Mouse (Mus musculus) naive thymus-derived CD4-positive, alpha-beta T cell, adult 2 months (primary cell): ENCODE results near the gene Eef1akmt4.
"Not testable (repeated sequence)": the region's sequence is repeated elsewhere in the genome, so short reads cannot be mapped to it uniquely, and the experiment has no call there.

Experiments
- DNase-seq: peaks from one replicate; pipeline ENCODE4 v3.0.0-alpha.2; 2011; ENCODE audit warnings: low read depth

The Eef1akmt4 gene

DNA sequence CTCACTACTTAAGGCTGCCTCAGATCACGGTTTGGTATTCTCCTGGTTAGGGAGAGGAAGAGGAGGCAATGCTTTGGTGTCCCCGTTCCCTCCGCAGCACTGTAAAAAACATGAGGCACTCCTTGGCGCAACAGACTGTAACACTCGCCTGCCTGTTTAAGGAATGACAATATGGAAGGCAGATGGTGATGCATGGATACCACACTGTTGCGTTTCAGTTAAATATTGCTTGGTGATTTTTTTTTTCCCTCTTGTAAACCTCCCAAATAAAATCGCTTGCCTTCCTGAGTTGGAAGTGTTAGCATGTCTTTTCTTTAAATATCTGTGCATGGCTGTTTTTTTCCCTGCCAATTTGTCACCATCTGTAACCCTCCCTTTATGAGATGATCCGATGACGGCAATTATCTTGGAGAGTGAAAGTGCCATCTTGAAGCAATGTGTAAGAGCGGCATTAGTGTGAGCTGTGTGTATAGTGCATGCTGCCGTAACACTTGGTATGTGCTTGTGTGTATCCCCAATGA is 17.5 kb downstream of the Eef1akmt4 start:
- DNase-seq: no peak

DNA sequence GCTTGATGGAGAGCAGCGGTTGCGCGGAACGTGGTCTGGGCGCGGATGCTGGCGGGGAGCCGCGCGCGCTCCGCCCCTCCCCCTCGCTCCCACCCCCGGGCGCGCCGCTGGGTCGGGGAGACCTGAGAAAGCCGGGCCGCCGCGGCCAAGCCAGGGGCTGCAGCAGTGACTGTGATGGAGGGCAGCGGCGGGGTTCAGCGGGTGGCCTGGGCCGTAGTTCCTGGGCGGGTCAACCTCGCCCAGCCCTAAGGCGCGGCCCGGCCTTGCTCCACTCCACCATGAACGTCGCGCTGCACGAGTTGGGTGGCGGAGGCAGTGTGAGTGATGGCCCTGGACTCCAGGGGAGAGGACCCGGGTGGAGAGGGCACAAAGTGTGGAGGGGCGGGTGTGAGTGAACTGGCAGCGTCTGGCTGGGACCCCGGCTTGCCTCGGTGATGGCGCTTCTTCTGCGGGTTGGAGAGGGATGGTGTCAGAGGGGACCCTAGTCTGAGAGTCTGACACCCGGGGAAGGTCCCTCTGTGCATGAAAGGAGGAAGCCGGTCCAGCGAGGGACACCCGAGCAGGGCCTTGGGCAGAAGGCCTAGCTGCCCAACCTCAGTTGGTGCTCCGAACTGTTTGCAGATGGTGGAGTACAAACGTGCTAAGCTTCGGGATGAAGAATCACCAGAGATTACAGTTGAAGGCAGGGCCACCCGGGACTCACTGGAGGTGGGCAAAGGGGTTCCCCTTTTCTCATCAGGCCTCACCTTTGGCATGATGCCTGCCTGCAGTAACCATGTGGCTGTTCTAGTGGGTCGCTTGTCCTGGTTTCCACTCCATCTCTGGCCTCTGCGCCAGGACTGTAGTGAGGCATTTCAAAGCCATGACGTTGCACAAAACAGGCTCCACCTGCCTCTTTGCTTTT is 18.6 kb downstream of the Eef1akmt4 start, which contains the start of gene Ece2:
Gene Ece2 (plus strand): TSS at position 98 of the 904 bp plus-strand sequence.
- DNase-seq: no peak

DNA sequence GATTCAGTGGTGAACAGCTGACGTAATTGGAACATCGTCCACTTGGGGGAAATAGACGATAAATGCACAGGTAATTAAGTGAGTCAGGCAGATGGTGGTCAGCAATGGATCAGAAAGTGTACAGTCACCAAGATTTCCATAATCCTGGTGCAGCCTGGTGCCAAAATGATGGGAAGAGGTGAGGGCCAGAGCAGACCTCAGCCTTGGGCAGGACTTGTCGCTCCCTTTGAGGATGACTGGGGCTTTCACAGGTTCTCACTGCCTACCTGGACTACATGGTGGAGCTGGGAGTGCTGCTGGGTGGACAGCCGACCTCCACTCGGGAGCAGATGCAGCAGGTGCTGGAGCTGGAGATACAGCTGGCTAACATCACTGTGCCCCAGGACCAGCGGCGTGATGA is 26.0 kb downstream of the Eef1akmt4 start:
- DNase-seq: no peak

DNA sequence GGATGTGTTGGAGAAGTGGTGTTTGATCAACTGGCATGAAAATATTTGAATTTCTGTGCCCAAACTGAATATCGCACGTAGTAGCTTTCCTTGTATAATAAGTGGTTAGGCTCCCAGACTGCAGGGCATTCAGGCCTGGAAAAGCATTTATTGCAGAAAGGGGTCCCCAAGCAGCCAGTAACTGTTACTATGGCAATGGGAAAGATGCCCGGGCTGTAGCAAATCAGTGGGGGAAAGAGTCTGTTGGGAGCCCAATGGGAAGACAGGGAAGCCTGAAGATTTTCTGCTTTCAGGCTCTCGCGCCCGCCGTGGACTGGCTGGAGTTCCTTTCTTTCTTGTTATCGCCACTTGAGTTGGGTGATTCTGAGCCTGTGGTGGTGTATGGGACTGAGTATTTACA is 27.0 kb downstream of the Eef1akmt4 start:
- DNase-seq: no peak

DNA sequence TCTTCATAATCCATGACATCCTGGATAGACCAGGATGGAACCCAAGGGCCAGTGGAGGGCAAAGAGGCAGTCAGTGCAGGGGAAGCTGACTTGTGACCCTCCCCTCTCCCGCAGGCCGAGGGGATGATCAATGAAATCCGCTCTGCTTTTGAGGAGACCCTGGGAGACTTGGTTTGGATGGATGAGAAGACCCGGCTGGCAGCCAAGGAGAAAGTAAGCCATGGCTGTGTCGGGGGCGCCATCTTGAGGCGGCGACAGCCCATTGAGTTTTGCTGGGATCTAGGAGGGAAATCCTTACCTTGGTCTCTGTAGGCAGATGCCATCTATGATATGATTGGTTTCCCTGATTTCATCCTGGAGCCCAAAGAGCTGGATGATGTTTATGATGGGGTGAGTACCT is 30.8 kb downstream of the Eef1akmt4 start:
- DNase-seq: peak; percentile 58

DNA sequence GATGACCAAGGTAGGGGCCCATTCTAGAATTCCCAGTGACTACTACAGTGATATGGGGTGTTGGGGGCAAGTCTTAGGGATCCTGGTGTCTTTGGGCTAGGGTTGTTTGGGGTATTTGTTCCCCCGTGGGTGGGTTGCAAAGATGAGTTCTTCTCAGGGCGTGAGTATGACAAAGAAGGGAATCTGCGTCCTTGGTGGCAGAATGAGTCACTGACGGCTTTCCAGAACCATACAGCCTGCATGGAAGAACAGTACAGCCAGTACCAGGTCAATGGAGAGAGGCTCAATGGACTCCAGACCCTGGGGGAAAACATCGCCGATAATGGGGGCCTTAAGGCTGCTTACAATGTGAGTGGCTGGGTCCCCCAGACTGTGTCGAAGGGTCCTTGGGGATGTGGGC is 32.5 kb downstream of the Eef1akmt4 start:
- no peak for DNase-seq

DNA sequence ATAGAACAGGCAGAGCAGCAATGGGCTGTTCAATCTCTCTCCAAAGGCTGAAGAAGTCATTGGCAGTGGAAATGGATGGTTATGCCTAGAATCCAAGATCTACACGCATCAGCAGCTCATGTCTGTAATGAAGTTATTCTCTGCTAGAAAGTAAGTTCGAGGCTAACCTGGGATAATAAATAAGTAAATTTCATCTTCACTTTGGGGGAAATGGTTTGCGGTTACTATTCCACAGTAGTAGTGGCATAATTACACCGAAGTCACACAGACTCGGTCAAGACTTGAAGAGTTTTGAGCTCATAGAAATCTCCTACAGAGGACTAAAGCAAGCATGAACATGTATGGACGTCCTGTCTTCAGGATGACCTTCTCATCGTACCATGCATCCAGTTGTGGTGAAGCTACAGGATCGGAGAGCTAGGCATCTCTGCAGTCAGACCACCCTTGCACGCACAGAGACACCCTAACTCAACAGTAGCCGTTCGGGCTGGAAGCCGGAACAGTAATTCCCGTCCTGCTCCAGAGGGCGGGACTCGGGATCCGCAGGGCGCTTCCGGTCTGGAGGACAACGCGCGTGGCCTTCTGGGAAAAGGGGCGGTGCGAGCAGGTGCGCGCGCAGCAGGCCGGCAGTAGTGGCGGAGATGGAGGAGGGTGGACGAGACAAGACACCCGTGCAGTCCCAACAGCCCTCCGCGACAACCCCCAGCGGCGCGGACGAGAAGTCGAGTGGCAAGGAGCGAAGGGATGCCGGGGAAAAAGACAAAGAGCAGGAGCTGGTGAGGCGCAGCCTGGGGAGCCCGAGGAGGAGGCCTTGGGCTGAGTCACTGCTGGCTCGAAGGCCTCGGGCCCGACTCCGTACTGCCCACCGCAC is 39.9 kb downstream of the Eef1akmt4 start, which contains the start of gene Psmd2:
Gene Psmd2 (plus strand): TSS at position 577 of the 871 bp plus-strand sequence.
- DNase-seq: peak; percentile 91

DNA sequence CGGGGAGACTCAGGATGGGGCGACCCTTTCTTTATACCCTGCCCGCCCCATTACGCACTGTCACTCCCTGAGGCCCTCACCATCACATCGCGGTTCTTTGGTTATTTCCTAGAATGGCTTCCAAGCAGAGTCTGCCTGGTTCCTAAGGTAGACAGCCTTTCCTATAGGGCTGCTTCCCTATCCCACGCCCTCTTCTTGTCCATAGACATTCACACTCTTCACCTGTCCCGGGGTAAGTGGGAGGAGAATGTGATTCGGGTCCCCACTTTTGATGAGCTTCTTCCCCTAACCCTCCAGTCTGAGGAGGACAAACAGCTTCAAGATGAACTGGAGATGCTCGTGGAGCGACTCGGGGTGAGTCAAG is 40.5 kb downstream of the Eef1akmt4 start:
- DNase-seq: no peak

DNA sequence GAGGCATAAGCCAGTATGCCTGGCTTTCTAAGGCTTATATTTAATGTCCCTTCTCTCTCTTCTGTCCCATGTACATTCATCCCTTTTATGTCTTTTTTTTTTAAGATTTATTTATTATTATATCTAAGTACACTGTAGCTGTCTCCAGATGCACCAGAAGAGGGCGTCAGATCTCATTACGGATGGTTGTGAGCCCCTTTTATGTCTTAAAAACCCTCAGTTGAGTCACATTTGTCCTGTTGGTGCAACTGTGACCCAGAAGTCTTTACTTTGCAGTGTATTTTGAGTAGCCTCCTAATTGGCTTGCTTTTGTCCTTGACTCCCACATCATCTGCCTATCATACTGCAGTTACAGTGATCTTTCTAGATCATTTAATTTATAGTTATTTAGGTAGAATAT is 41.9 kb downstream of the Eef1akmt4 start:
- DNase-seq: no peak

DNA sequence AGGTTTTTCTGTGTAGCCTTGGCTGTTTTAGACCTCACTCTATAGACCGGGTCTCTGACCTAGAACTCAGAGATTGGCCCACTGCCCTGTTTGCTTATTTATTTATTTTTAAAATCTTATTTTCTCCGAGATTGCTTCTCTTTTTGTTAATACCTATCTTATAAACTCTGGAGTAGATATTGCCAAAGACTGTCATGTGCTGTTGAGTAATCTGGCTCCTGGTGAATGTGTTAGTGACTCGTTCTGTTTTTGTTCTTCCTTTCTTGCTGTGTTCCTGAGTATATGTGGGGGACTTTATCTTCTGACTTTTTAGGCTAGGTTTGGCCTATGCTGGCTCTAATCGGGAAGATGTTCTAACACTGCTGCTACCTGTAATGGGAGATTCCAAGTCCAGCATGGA is 46.3 kb downstream of the Eef1akmt4 start:
- DNase-seq: no peak

DNA sequence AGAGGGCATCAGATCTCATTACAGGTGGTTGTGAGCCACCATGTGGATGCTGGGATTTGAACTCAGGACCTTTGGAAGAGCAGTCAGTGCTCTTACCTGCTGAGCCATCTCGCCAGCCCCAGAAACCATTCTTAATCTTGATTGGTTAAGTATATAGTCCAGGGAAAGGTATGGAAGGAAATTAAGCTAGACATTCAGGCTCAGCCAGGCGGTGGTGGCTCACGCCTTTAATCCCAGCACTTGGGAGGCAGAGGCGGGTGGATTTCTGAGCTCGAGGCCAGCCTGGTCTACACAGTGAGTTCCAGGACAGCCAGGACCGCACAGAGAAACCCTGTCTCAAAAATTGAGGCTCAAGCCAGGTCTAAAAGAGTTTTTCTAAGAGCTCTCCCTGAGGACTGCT is 56.6 kb downstream of the Eef1akmt4 start, which contains the start of gene Eif4g1:
Gene Eif4g1 (plus strand): TSS at position 301 of the 400 bp plus-strand sequence.
- not testable (repeated sequence) for DNase-seq
